In the genomic region with DNA sequence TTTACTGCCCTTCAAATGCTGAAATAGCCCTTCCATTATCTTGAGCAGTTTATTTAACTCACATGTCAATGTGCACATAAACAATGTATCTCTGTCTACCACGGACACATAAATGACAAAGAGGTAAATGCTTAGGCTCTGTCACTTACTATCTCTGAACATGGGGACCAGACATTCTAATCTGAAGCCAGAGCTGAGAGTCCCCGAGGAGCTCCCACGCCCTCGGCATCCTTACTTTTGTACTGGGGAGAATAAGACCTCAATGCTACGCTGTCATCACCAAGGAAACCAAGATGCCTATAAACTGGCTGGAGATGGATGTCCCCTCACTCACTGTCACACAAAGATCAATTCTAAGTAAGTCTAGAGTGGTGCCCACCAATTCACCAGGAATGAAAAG, we compare ENCODE assay signal across 29 mouse cellular contexts. TPM values are rescaled to one million over a fixed set of nuclear protein-coding genes. Genes with fewer than 3 reads are reported as not detected.
DNase-seq lines count a peak whose midpoint lies in the region; ATAC-seq lines count a peak whose summit lies in the region.
"Had no signal": no experiment of that assay in that cellular context is flagged by ENCODE, and none has a peak within 500 bp of the region (broad histone marks: within the 10 kb centered on the region; RNA-seq: fewer than 3 reads in every experiment).

No protein-coding gene starts in this region.

- no peaks in the 10 kb centered on the region for H3K9me3 ChIP-seq in heart, embryonic 11.5 days (replicated peaks; ENCODE audit: control insufficient read depth, low read length)
- H3K9me3 ChIP-seq in heart, embryonic 12.5 days (replicated peaks), result no peaks in the 10 kb centered on the region
- no peaks in the 10 kb centered on the region for H3K9me3 ChIP-seq in hindbrain, embryonic 12.5 days (replicated peaks)
- H3K9me3 ChIP-seq in hindbrain, embryonic 14.5 days (ENCODE audit: control insufficient read depth, low read length), result no peaks in the 10 kb centered on the region
- no peaks in the 10 kb centered on the region for H3K9me3 ChIP-seq in neural tube, embryonic 12.5 days
- no peaks in the 10 kb centered on the region for H3K9me3 ChIP-seq in neural tube, embryonic 14.5 days (ENCODE audit: control insufficient read depth, low read length)
- H3K9me3 ChIP-seq: embryonic facial prominence, embryonic 12.5 days; embryonic facial prominence, embryonic 15.5 days; forebrain, embryonic 12.5 days; forebrain, embryonic 15.5 days; G1E; heart, embryonic 13.5 days had no signal

- 54% methylated on average over 5 of the region's 5 CpGs for WGBS in heart, embryonic 11.5 days (ENCODE audit: insufficient replicate concordance)
- 53% methylated on average over 5 of the region's 5 CpGs for WGBS in heart, embryonic 12.5 days
- WGBS in hindbrain, embryonic 12.5 days, result 46% methylated on average over 5 of the region's 5 CpGs
- 34% methylated on average over 5 of the region's 5 CpGs for WGBS in hindbrain, embryonic 14.5 days
- 28% methylated on average over 5 of the region's 5 CpGs for WGBS in neural tube, embryonic 12.5 days
- WGBS in neural tube, embryonic 14.5 days, result 32% methylated on average over 5 of the region's 5 CpGs

- no peaks in the 10 kb centered on the region for H3K27me3 ChIP-seq in heart, embryonic 11.5 days (ENCODE audit: control insufficient read depth, insufficient read depth, low read length)
- H3K27me3 ChIP-seq in heart, embryonic 12.5 days (replicated peaks), result no peaks in the 10 kb centered on the region
- H3K27me3 ChIP-seq in hindbrain, embryonic 12.5 days, result no peaks in the 10 kb centered on the region
- H3K27me3 ChIP-seq in hindbrain, embryonic 14.5 days (ENCODE audit: control insufficient read depth, insufficient read depth, low read length), result no peaks in the 10 kb centered on the region
- H3K27me3 ChIP-seq in neural tube, embryonic 12.5 days (replicated peaks), result no peaks in the 10 kb centered on the region
- H3K27me3 ChIP-seq in neural tube, embryonic 14.5 days (ENCODE audit: control insufficient read depth, insufficient read depth, low read length), result no peaks in the 10 kb centered on the region
- H3K27me3 ChIP-seq: CH12.LX; embryonic facial prominence, embryonic 12.5 days; embryonic facial prominence, embryonic 15.5 days; forebrain, embryonic 12.5 days; forebrain, embryonic 15.5 days; heart, embryonic 13.5 days; Patski had no signal

- 0 out of 2 replicates have a peak, but pooled peaks cover 8% of the 10 kb centered on the region for H3K4me1 ChIP-seq in heart, embryonic 11.5 days (ENCODE audit: control insufficient read depth, insufficient read depth, low read length)
- 0 out of 2 replicates have a peak, but pooled peaks cover 14% of the 10 kb centered on the region for H3K4me1 ChIP-seq in heart, embryonic 12.5 days (replicated peaks)
- H3K4me1 ChIP-seq in hindbrain, embryonic 12.5 days, result peaks cover 13% of the 10 kb centered on the region
- peaks cover 8% of the 10 kb centered on the region; the same call in 1 of the 2 replicates for H3K4me1 ChIP-seq in hindbrain, embryonic 14.5 days (replicated peaks; ENCODE audit: control insufficient read depth, insufficient read depth, low read length)
- peaks cover 17% of the 10 kb centered on the region for H3K4me1 ChIP-seq in neural tube, embryonic 12.5 days
- 0 out of 2 replicates have a peak, but pooled peaks cover 2% of the 10 kb centered on the region for H3K4me1 ChIP-seq in neural tube, embryonic 14.5 days (ENCODE audit: control insufficient read depth, insufficient read depth, low read length)
- H3K4me1 ChIP-seq: embryonic facial prominence, embryonic 15.5 days; forebrain, embryonic 15.5 days had no signal

- no peak overlapping the region for H3K4me2 ChIP-seq in heart, embryonic 11.5 days
- H3K4me2 ChIP-seq in heart, embryonic 12.5 days, result no peak overlapping the region
- no peak overlapping the region for H3K4me2 ChIP-seq in hindbrain, embryonic 12.5 days (replicated peaks)
- no peak overlapping the region for H3K4me2 ChIP-seq in hindbrain, embryonic 14.5 days (replicated peaks)
- no peak overlapping the region for H3K4me2 ChIP-seq in neural tube, embryonic 12.5 days (replicated peaks)
- no peak overlapping the region for H3K4me2 ChIP-seq in neural tube, embryonic 14.5 days (ENCODE audit: low read depth, low read length)
- H3K4me2 ChIP-seq: embryonic facial prominence, embryonic 12.5 days; embryonic facial prominence, embryonic 15.5 days; forebrain, embryonic 12.5 days; forebrain, embryonic 15.5 days; heart, embryonic 13.5 days had no signal

- no peak for DNase-seq in hindbrain, embryonic 14.5 days (ENCODE audit: low spot score)
- DNase-seq in neural tube, embryonic 10.5 days (ENCODE audit: extremely low spot score, low spot score), result no peak
- DNase-seq: adrenal gland, postnatal 10 days; adrenal gland, postnatal 36 days; B cell, adult 2 months; cerebellum, adult 2 months; cerebellum, adult 9-11 months; cerebellum, postnatal 25 days; gastrocnemius, adult 2 months; gastrocnemius, postnatal 14 days; heart, adult 11 months; heart, postnatal 14 days; heart, postnatal 4 days had no signal

- no peak for ATAC-seq in heart, embryonic 11.5 days (replicated peaks; ENCODE audit: insufficient number of reproducible peaks, low FRiP score, low TSS enrichment)
- no peak for ATAC-seq in heart, embryonic 12.5 days (ENCODE audit: insufficient number of reproducible peaks, low FRiP score)
- ATAC-seq in hindbrain, embryonic 12.5 days (ENCODE audit: low FRiP score), result peak; percentile 43; the same call in 1 of the 2 replicates
- no peak for ATAC-seq in hindbrain, embryonic 14.5 days (ENCODE audit: low FRiP score)
- ATAC-seq in neural tube, embryonic 12.5 days (ENCODE audit: low FRiP score, low read depth), result peak; percentile 64
- ATAC-seq in neural tube, embryonic 14.5 days (ENCODE audit: low read depth), result peak; percentile 62
- ATAC-seq: forebrain, embryonic 15.5 days; hindbrain, postnatal 0 days; inflammation-experienced regulatory T-cells, adult 6 months; intestine, embryonic 16.5 days; Patski had no signal

- H3K27ac ChIP-seq in heart, embryonic 11.5 days (ENCODE audit: low read depth, low read length), result no peak overlapping the region
- H3K27ac ChIP-seq in heart, embryonic 12.5 days (ENCODE audit: poor library complexity, severe bottlenecking), result no peak overlapping the region
- H3K27ac ChIP-seq in hindbrain, embryonic 12.5 days, result no peak overlapping the region
- H3K27ac ChIP-seq in hindbrain, embryonic 14.5 days, result no peak overlapping the region
- no peak overlapping the region for H3K27ac ChIP-seq in neural tube, embryonic 12.5 days
- H3K27ac ChIP-seq in neural tube, embryonic 14.5 days (ENCODE audit: low read depth, low read length), result no peak overlapping the region
- H3K27ac ChIP-seq: embryonic facial prominence, embryonic 12.5 days; embryonic facial prominence, embryonic 15.5 days; forebrain, embryonic 12.5 days; forebrain, embryonic 15.5 days; gastrocnemius, adult 2 months; heart, embryonic 13.5 days; hindbrain, postnatal 0 days had no signal

- H3K9ac ChIP-seq in heart, embryonic 11.5 days (ENCODE audit: low read depth, low read length), result peak overlapping the region; percentile 43; the same call in 1 of the 2 replicates
- no peak overlapping the region for H3K9ac ChIP-seq in heart, embryonic 12.5 days
- H3K9ac ChIP-seq in hindbrain, embryonic 12.5 days, result no peak overlapping the region
- no peak overlapping the region for H3K9ac ChIP-seq in hindbrain, embryonic 14.5 days
- H3K9ac ChIP-seq in neural tube, embryonic 12.5 days, result no peak overlapping the region
- no peak overlapping the region for H3K9ac ChIP-seq in neural tube, embryonic 14.5 days (replicated peaks; ENCODE audit: low read depth, low read length)
- H3K9ac ChIP-seq: embryonic facial prominence, embryonic 12.5 days; embryonic facial prominence, embryonic 15.5 days; forebrain, embryonic 12.5 days; forebrain, embryonic 15.5 days; heart, embryonic 13.5 days had no signal

- H3K36me3 ChIP-seq in heart, embryonic 11.5 days (ENCODE audit: control insufficient read depth, insufficient read depth, low read length), result no peaks in the 10 kb centered on the region
- H3K36me3 ChIP-seq in heart, embryonic 12.5 days, result peaks cover 30% of the 10 kb centered on the region
- H3K36me3 ChIP-seq in hindbrain, embryonic 12.5 days, result peaks cover 3% of the 10 kb centered on the region
- peaks cover 22% of the 10 kb centered on the region for H3K36me3 ChIP-seq in hindbrain, embryonic 14.5 days (replicated peaks; ENCODE audit: control insufficient read depth, insufficient read depth)
- peaks cover 6% of the 10 kb centered on the region; the same call in 1 of the 2 replicates for H3K36me3 ChIP-seq in neural tube, embryonic 12.5 days
- H3K36me3 ChIP-seq in neural tube, embryonic 14.5 days (ENCODE audit: control insufficient read depth, insufficient read depth, low read length), result peaks cover 4% of the 10 kb centered on the region; the same call in 1 of the 2 replicates
- H3K36me3 ChIP-seq: forebrain, embryonic 12.5 days; G1E had no signal

- H3K4me3 ChIP-seq in heart, embryonic 11.5 days (ENCODE audit: low read depth, low read length), result no peak overlapping the region
- no peak overlapping the region for H3K4me3 ChIP-seq in heart, embryonic 12.5 days
- no peak overlapping the region for H3K4me3 ChIP-seq in hindbrain, embryonic 12.5 days
- H3K4me3 ChIP-seq in hindbrain, embryonic 14.5 days (replicated peaks; ENCODE audit: low read length), result no peak overlapping the region
- H3K4me3 ChIP-seq in neural tube, embryonic 12.5 days, result no peak overlapping the region
- no peak overlapping the region for H3K4me3 ChIP-seq in neural tube, embryonic 14.5 days (ENCODE audit: low read depth, low read length)
- H3K4me3 ChIP-seq: embryonic facial prominence, embryonic 12.5 days; embryonic facial prominence, embryonic 15.5 days; forebrain, embryonic 12.5 days; forebrain, embryonic 15.5 days; gastrocnemius, adult 2 months; heart, embryonic 13.5 days had no signal

RNA-seq across cellular contexts. Expression of gene Esd, which starts 58.4 kb away (rescaled TPM):
- 280 and 304 TPM in 2 replicates for polyA plus RNA-seq in heart, embryonic 11.5 days (2014; fragmentation: Nextera tagmentation; extraction: Ambion mirVana)
- 275 and 278 TPM in 2 replicates for polyA plus RNA-seq in heart, embryonic 12.5 days (2016; fragmentation: Nextera tagmentation; extraction: Ambion mirVana)
- 281 and 290 TPM in 2 replicates for polyA plus RNA-seq in hindbrain, embryonic 12.5 days (2016; fragmentation: Nextera tagmentation; extraction: Ambion mirVana)
- polyA plus RNA-seq in hindbrain, embryonic 14.5 days (2014; fragmentation: Nextera tagmentation; extraction: Ambion mirVana), result 243 and 248 TPM in 2 replicates
- 306 and 318 TPM in 2 replicates for polyA plus RNA-seq in neural tube, embryonic 12.5 days (2016; fragmentation: Nextera tagmentation; extraction: Ambion mirVana)
- polyA plus RNA-seq in neural tube, embryonic 14.5 days (2014; fragmentation: Nextera tagmentation; extraction: Ambion mirVana), result 232 and 247 TPM in 2 replicates

Comparison
In these comparisons a context has a peak if more than half of its experiments do, and no peak if none do; other contexts are left out.
1. ATAC-seq: peak in hindbrain, embryonic 12.5 days (single experiment), neural tube, embryonic 12.5 days (single experiment) and neural tube, embryonic 14.5 days (single experiment); none in heart, embryonic 11.5 days (single experiment), heart, embryonic 12.5 days (single experiment) and hindbrain, embryonic 14.5 days (single experiment).